In genomic region chr8:104096644-104097043, GRCm38 (mm10) we compare ENCODE assay signal across 11 mouse cellular contexts. TPM values are rescaled to one million over a fixed set of nuclear protein-coding genes. Genes with fewer than 3 reads are reported as not detected.
A peak's percentile ranks its signal among the peaks of the same experiment; 100 is the strongest.
DNase-seq lines count a peak whose midpoint lies in the region; ATAC-seq lines count a peak whose summit lies in the region.
"Had no signal": no experiment of that assay in that cellular context is flagged by ENCODE, and none has a peak within 500 bp of the region (broad histone marks: within the 10 kb centered on the region; RNA-seq: fewer than 3 reads in every experiment).

No protein-coding gene starts in this region.

- intact Hi-C loops in heart, postnatal 10 days (cut with DNase I): no loop called here

- no peak overlapping the region for H3K4me3 ChIP-seq in kidney, embryonic 14.5 days (ENCODE audit: low read length)
- H3K4me3 ChIP-seq: hindbrain, embryonic 12.5 days; myocyte had no signal

- ATAC-seq in kidney, embryonic 14.5 days (ENCODE audit: low FRiP score, low TSS enrichment): no peak
- no peak for ATAC-seq in inflammation-experienced regulatory T-cells, adult 6 months

- no peaks in the 10 kb centered on the region for H3K9me3 ChIP-seq in kidney, embryonic 14.5 days (ENCODE audit: control insufficient read depth, low read length)
- H3K9me3 ChIP-seq: hindbrain, embryonic 12.5 days had no signal

- H3K4me1 ChIP-seq in kidney, embryonic 14.5 days (ENCODE audit: control insufficient read depth, insufficient read depth, low read length): no peaks in the 10 kb centered on the region; the same call in 1 of the 2 replicates

- 40% methylated on average over 10 of the region's 10 CpGs for WGBS in kidney, embryonic 14.5 days

- no peak overlapping the region for H3K9ac ChIP-seq in kidney, embryonic 14.5 days (ENCODE audit: low read depth, low read length)
- H3K9ac ChIP-seq: hindbrain, embryonic 12.5 days had no signal

- no peaks in the 10 kb centered on the region for H3K36me3 ChIP-seq in kidney, embryonic 14.5 days (ENCODE audit: control insufficient read depth, insufficient read depth, low read length)
- H3K36me3 ChIP-seq: hindbrain, embryonic 12.5 days had no signal

- peak overlapping the region; percentile 62; the same call in 1 of the 2 replicates for H3K27ac ChIP-seq in kidney, embryonic 14.5 days (ENCODE audit: low read depth, low read length)
- H3K27ac ChIP-seq: hindbrain, embryonic 12.5 days had no signal

- H3K4me2 ChIP-seq in kidney, embryonic 14.5 days (replicated peaks; ENCODE audit: low read depth, low read length): no peak overlapping the region
- H3K4me2 ChIP-seq: hindbrain, embryonic 12.5 days had no signal

- no peak for DNase-seq in kidney, adult 8-10 months
- peak; percentile 78 for DNase-seq in heart, adult 8-10 months (ENCODE audit: low spot score)
- peak; percentile 56 to 63 for DNase-seq in heart, postnatal 10 days
- peak; percentile 72 for DNase-seq in lung, postnatal 10 days
- no peak for DNase-seq in right cerebral cortex, adult 18-20 months
- DNase-seq: cerebellum, adult 11-12 months; right cerebral cortex, postnatal 25 days had no signal

- no peaks in the 10 kb centered on the region for H3K27me3 ChIP-seq in kidney, embryonic 14.5 days (ENCODE audit: control insufficient read depth, insufficient read depth, low read length)

RNA-seq across cellular contexts. Expression of gene Cdh5, which starts 4.8 kb away (rescaled TPM):
- 31.8 and 36.8 TPM in 2 replicates for polyA plus RNA-seq in kidney, embryonic 14.5 days (2014; fragmentation: Nextera tagmentation; extraction: Ambion mirVana)
- 100 to 1,000 TPM in 3 of 4 experiments, 10 to 100 TPM in 1; 92.8 to 120 (median 112) TPM for total RNA-seq in heart, adult 8-10 months (2022)
- total RNA-seq in heart, postnatal 10 days (2021): 100 to 1,000 TPM; 320 to 327 TPM
- polyA plus RNA-seq in inflammation-experienced regulatory T-cells, adult 6 months (2017; shearing (Covaris generic)): under 1 TPM in 1 of 3 experiments, not detected in 2; 0.49 TPM

Comparison
In these comparisons a context has a peak if more than half of its experiments do, and no peak if none do; other contexts are left out.
1. DNase-seq: peak in heart, adult 8-10 months (single experiment), heart, postnatal 10 days (2 of 2) and lung, postnatal 10 days (single experiment); none in kidney, adult 8-10 months (0 of 2) and right cerebral cortex, adult 18-20 months (single experiment).